Mouse (Mus musculus) midbrain, embryonic 13.5 days (tissue): ENCODE measurements around the gene Rab12. TPM values are rescaled to one million over a fixed set of nuclear protein-coding genes. Genes with fewer than 3 reads are reported as not detected.
"Not testable (repeated sequence)": the region's sequence is repeated elsewhere in the genome, so short reads cannot be mapped to it uniquely, and the experiment has no call there.

Experiments used
- ATAC-seq: fragments of 200-750 bp; cut with Nextera tagmentation; 2 replicates; pipeline ENCODE4 v1.8.0; 2017; ENCODE audit warnings: mild to moderate bottlenecking, moderate TSS enrichment, moderate library complexity
- H3K27ac ChIP-seq: fragments of 300-500 bp; sonication (generic); 2 replicates; pipeline ENCODE4 v1.5.1; 2015; ENCODE audit warnings: inconsistent platforms, mild to moderate bottlenecking, moderate library complexity
- H3K27me3 ChIP-seq: fragments of 300-500 bp; sonication (generic); 2 replicates; pipeline ENCODE4 v1.6.1; 2015; ENCODE audit warnings: mild to moderate bottlenecking, inconsistent platforms
- H3K36me3 ChIP-seq: fragments of 300-500 bp; sonication (generic); 2 replicates; pipeline ENCODE4 v1.6.1; 2015; ENCODE audit warnings: mild to moderate bottlenecking, inconsistent platforms
- H3K4me1 ChIP-seq: fragments of 300-500 bp; sonication (generic); replicated peaks from 2 replicates; pipeline ENCODE4 v1.6.1; 2015; ENCODE audit warnings: inconsistent platforms
- H3K4me2 ChIP-seq: fragments of 300-500 bp; sonication (generic); replicated peaks from 2 replicates; pipeline ENCODE4 v1.6.1; 2015; ENCODE audit warnings: moderate library complexity, mild to moderate bottlenecking, inconsistent platforms
- H3K4me3 ChIP-seq: fragments of 300-500 bp; sonication (generic); replicated peaks from 2 replicates; pipeline ENCODE4 v1.5.1; 2015; ENCODE audit warnings: mild to moderate bottlenecking, inconsistent platforms
- H3K9ac ChIP-seq: fragments of 300-500 bp; sonication (generic); replicated peaks from 2 replicates; pipeline ENCODE4 v1.6.1; 2015; ENCODE audit warnings: mild to moderate bottlenecking, inconsistent platforms
- H3K9me3 ChIP-seq: fragments of 300-500 bp; sonication (generic); 2 replicates; pipeline ENCODE4 v1.6.1; 2016; ENCODE audit warnings: mild to moderate bottlenecking, inconsistent platforms
- WGBS: fragments of 180-500 bp; shearing (Covaris S2); methylation state at CpG from one replicate; pipeline ENCODE4 v1.1.7; 2015; 5-methylcytosine and 5-hydroxymethylcytosine counted together
- polyA plus RNA-seq: library from polyadenylated mRNA; unstranded; fragments of >200 nt; fragmentation: Nextera tagmentation; extraction: Ambion mirVana; gene quantifications from 2 replicates; pipeline ENCODE4 v1.2.1, GENCODE M21; 2015

Gene Rab12
- polyA plus RNA-seq: 52.0 and 59.0 TPM in 2 replicates

DNA sequence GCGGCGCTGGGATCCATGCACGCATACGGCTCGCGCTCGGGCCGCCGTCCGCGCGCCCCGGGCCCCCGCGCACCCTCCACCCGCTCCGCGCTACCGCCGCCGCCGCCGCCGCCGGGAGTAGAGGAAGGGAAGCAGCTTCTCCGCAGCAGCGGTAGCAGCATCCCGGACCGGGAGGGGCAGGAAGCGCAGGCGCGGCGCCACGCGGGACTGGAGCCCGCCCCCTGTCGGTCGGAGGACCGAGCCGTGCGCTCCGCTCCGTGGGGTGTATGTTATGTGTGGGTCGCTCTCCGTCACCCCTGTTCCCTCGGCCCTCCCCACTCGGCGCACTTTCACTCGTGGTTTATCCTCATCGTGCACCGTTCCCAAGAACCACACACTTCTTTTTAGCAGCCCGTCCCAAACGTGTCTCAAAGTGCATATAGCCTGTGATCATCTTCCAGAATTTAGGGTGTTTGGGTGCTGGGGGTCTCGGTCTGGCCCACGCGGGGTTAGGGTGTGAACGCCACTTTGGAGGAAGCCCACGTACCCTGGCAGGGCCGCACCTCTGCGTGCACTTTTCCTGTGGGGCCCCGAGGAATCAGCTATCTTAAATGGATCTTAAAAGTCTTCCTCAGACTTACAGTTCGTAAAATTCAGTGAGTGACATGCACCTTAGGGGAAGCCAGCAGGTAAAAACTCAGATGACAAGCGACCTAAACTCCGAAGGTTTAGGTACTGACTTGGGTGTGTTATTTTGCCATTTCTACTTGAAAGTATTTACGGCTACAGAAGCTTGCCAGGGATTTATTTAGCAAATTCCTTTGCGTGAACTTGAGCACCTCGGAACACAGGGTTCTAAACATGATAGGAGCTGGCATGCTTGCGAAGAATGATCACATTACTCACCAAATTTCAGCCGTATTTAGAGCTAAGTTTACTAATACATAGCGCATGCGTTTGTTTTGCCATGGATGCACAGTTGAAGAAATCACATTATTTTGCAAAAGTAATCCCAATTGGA is at the start of gene Rab12:
Rab12 (minus strand) TSS at position 176 of the 1,000 bp plus-strand sequence.
- Histone ChIP-seq H3K36me3 (no peaks in the 10 kb centered on the region), H3K9ac (peak within 1 kb of the TSS; percentile 97), H3K27ac (peak within 1 kb of the TSS; percentile 61), H3K4me3 (peak within 1 kb of the TSS; percentile 100), H3K4me2 (peak within 1 kb of the TSS; percentile 92), H3K9me3 (no peaks in the 10 kb centered on the region), H3K4me1 (peaks cover 28% of the 10 kb centered on the region), H3K27me3 (no peaks in the 10 kb centered on the region)
- 8% methylated on average over 70 of the region's 71 CpGs for WGBS
- ATAC-seq: peak; percentile 97

- Histone ChIP-seq H3K9ac (no peak overlapping the region), H3K27ac (no peak overlapping the region), H3K27me3 (no peaks in the 10 kb centered on the region), H3K36me3 (no peaks in the 10 kb centered on the region), H3K9me3 (no peaks in the 10 kb centered on the region), H3K4me2 (no peak overlapping the region), H3K4me3 (no peak overlapping the region), H3K4me1 (no peaks in the 10 kb centered on the region)
- ATAC-seq: no peak
- 82% methylated on average over 7 of the region's 7 CpGs for WGBS
Observed at GRCm38 (mm10) chr17:66564213-66564612, 44.7 kb upstream of the Rab12 start.

GRCm38 (mm10) chr17:66563551-66563950 is 44.0 kb upstream of the Rab12 start:
- ATAC-seq: no peak
- Histone ChIP-seq H3K27ac (no peak overlapping the region), H3K36me3 (no peaks in the 10 kb centered on the region), H3K9ac (no peak overlapping the region), H3K4me1 (no peaks in the 10 kb centered on the region), H3K4me2 (no peak overlapping the region), H3K9me3 (no peaks in the 10 kb centered on the region), H3K27me3 (no peaks in the 10 kb centered on the region), H3K4me3 (no peak overlapping the region)
- WGBS: 74% methylated on average over 1 of the region's 1 CpGs

DNA sequence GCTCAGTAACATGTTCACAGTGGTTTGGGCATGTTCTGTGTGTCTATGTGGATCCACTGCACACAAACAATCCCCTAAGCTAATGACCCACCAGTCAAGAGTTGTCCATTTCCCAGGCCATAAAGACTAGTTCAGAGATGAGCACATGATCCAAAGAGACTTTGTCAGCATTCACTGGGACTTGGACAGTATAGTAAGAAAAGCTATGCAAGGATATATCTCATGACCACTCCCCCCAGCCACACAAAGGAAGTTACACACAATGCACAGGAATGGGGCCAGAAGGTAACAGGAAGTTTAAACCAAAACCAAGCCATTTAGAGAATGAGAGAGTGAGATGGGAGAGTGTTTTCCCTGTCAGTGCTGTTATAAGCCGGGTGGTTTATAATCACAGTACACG is 41.9 kb upstream of the Rab12 start:
- Histone ChIP-seq H3K27ac (no peak overlapping the region), H3K9ac (no peak overlapping the region), H3K36me3 (no peaks in the 10 kb centered on the region), H3K4me3 (no peak overlapping the region), H3K4me1 (no peaks in the 10 kb centered on the region), H3K4me2 (no peak overlapping the region), H3K9me3 (no peaks in the 10 kb centered on the region), H3K27me3 (no peaks in the 10 kb centered on the region)
- WGBS: 95% methylated on average over 2 of the region's 2 CpGs
- no peak for ATAC-seq

- ATAC-seq: no peak
- Histone ChIP-seq H3K9me3 (no peaks in the 10 kb centered on the region), H3K27me3 (no peaks in the 10 kb centered on the region), H3K36me3 (no peaks in the 10 kb centered on the region), H3K9ac (no peak overlapping the region), H3K27ac (no peak overlapping the region), H3K4me3 (no peak overlapping the region), H3K4me2 (no peak overlapping the region), H3K4me1 (no peaks in the 10 kb centered on the region)
- 92% methylated on average over 17 of the region's 17 CpGs for WGBS
Observed at GRCm38 (mm10) chr17:66558404-66559317, 39.1 kb upstream of the Rab12 start.

DNA sequence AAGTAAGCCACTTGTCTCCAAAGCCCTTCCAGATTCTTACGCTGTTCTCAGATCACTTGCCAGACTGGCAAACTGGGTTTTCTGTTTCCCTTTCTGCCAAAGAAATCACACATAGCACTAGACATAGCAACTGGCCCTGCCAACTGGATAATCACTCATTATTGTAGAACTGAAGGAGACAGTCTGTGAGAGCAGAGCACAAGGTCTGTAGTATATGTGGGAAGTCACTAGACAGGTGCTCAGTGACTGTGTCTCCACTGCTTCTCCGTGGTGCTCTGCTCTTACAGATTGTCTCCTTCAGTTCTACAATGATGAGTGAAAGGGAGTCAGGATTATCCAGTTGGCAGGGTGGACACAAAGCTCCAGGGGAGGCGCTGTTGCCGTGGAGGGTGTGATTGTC is 33.2 kb upstream of the Rab12 start:
- H3K9ac ChIP-seq: no peak overlapping the region
- H3K4me3 ChIP-seq: no peak overlapping the region
- no peak overlapping the region for H3K4me2 ChIP-seq
- H3K9me3 ChIP-seq: no peaks in the 10 kb centered on the region
- no peaks in the 10 kb centered on the region for H3K4me1 ChIP-seq
- ATAC-seq: no peak
- H3K27ac ChIP-seq: no peak overlapping the region
- H3K36me3 ChIP-seq: no peaks in the 10 kb centered on the region
- WGBS: 80% methylated on average over 4 of the region's 4 CpGs
- H3K27me3 ChIP-seq: no peaks in the 10 kb centered on the region

- Histone ChIP-seq H3K4me3 (no peak overlapping the region), H3K9ac (no peak overlapping the region), H3K4me2 (no peak overlapping the region), H3K9me3 (no peaks in the 10 kb centered on the region), H3K36me3 (no peaks in the 10 kb centered on the region), H3K27me3 (no peaks in the 10 kb centered on the region), H3K4me1 (no peaks in the 10 kb centered on the region), H3K27ac (no peak overlapping the region)
- WGBS: 92% methylated on average over 5 of the region's 5 CpGs
- ATAC-seq: no peak
Observed at GRCm38 (mm10) chr17:66550486-66550885, 31.0 kb upstream of the Rab12 start.

GRCm38 (mm10) chr17:66532285-66532684 is 12.8 kb upstream of the Rab12 start:
- no peaks in the 10 kb centered on the region for H3K36me3 ChIP-seq
- no peaks in the 10 kb centered on the region for H3K27me3 ChIP-seq
- ATAC-seq: no peak
- no peaks in the 10 kb centered on the region for H3K4me1 ChIP-seq
- 95% methylated on average over 1 of the region's 1 CpGs for WGBS
- no peak overlapping the region for H3K4me3 ChIP-seq
- no peak overlapping the region for H3K4me2 ChIP-seq
- no peak overlapping the region for H3K27ac ChIP-seq
- H3K9ac ChIP-seq: no peak overlapping the region
- peaks cover 8% of the 10 kb centered on the region; the same call in 1 of the 2 replicates for H3K9me3 ChIP-seq

DNA sequence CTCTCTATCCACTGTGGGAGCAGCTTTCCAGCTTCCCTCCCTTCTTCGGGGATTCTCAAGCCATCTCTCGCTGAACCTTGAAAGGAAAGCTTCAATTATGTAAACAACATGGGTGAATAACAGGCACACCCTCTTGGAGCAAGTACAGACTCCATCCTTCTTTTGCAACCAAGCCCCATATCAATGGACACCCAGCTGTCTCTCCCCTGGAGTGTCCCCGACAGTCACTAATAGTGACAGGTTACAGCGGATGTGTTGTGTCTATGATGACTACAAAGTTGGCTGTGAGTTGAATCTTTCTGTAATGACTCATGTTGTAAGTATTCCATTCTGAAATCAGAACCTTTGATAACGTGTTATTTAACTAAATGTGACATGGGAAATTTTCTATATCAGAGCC is 3.9 kb upstream of the Rab12 start:
- ATAC-seq: no peak
- H3K27ac ChIP-seq: no peak overlapping the region

DNA sequence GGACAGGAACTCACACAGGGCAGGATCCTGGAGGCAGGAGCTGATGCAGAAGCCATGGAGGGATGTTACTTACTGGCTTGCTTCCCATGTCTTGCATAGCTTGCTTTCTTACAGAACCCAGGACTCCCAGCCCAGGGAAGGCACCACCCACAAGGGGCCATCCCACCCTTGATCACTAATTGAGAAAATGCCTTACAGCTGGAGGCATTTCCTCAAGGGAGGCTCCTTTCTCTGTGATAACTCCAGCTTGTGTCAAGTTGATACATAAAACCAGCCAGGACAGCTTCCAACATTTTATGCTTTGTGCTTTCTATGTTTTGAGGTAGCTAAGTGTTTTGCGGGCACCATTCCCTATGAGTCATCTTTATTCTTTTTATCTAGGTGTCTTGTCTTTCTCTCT is 3.1 kb upstream of the Rab12 start:
- peaks cover 16% of the 10 kb centered on the region for H3K4me1 ChIP-seq
- not testable (repeated sequence) for H3K27ac ChIP-seq, H3K9me3 ChIP-seq, H3K36me3 ChIP-seq, H3K4me3 ChIP-seq, H3K9ac ChIP-seq, H3K27me3 ChIP-seq, H3K4me2 ChIP-seq, ATAC-seq
- WGBS: 94% methylated on average over 1 of the region's 1 CpGs

More for the DNA sequence above, 3.9 kb upstream of the Rab12 start:
- no peaks in the 10 kb centered on the region for H3K9me3 ChIP-seq
- no peaks in the 10 kb centered on the region for H3K36me3 ChIP-seq
- no peak overlapping the region for H3K4me2 ChIP-seq
- H3K27me3 ChIP-seq: no peaks in the 10 kb centered on the region
- 82% methylated on average over 5 of the region's 5 CpGs for WGBS
- H3K4me3 ChIP-seq: no peak overlapping the region
- peaks cover 10% of the 10 kb centered on the region for H3K4me1 ChIP-seq
- no peak overlapping the region for H3K9ac ChIP-seq

GRCm38 (mm10) chr17:66518877-66519553 is 514 bp downstream of the Rab12 start:
- ATAC-seq: peak; percentile 82
- Histone ChIP-seq H3K9ac (peak overlapping the region; percentile 97), H3K4me2 (peak overlapping the region; percentile 92), H3K27ac (peak overlapping the region; percentile 61), H3K36me3 (0 out of 2 replicates have a peak, but pooled peaks cover 3% of the 10 kb centered on the region), H3K9me3 (no peaks in the 10 kb centered on the region), H3K4me3 (peak overlapping the region; percentile 100), H3K27me3 (no peaks in the 10 kb centered on the region), H3K4me1 (peaks cover 28% of the 10 kb centered on the region)
- under 1% methylated on average over 57 of the region's 57 CpGs for WGBS
